Mouse (Mus musculus) hindbrain, postnatal 0 days (tissue): Measurements from ENCODE around the gene Gemin8. TPM values are rescaled to one million over a fixed set of nuclear protein-coding genes. Genes with fewer than 3 reads are reported as not detected.

Experiments
- ATAC-seq: fragments of 200-750 bp; cut with Nextera tagmentation; 2 replicates; pipeline ENCODE4 v1.8.0; 2017; ENCODE audit warnings: mild to moderate bottlenecking, moderate TSS enrichment, moderate library complexity
- DNase-seq: peaks from one replicate; pipeline ENCODE4 v3.0.0-alpha.2; 2015; ENCODE audit warnings: low spot score
- H3K27ac ChIP-seq: fragments of 300-500 bp; sonication (generic); 2 replicates; pipeline ENCODE4 v1.5.1; 2014; ENCODE audit warnings: mild to moderate bottlenecking
- H3K27me3 ChIP-seq: fragments of 300-500 bp; sonication (generic); 2 replicates; pipeline ENCODE4 v1.6.1; 2014; ENCODE audit warnings: low read length, mixed read lengths; ENCODE audit not compliant: insufficient read depth
- H3K36me3 ChIP-seq: fragments of 300-500 bp; sonication (generic); 2 replicates; pipeline ENCODE4 v1.6.1; 2014; ENCODE audit warnings: low read length, mixed read lengths; ENCODE audit not compliant: insufficient read depth
- H3K4me1 ChIP-seq: fragments of 300-500 bp; sonication (generic); 2 replicates; pipeline ENCODE4 v1.6.1; 2014; ENCODE audit warnings: antibody characterized with exemption, low read length, mixed read lengths; ENCODE audit not compliant: insufficient read depth
- H3K4me2 ChIP-seq: fragments of 300-500 bp; sonication (generic); 2 replicates; pipeline ENCODE4 v1.6.1; 2014; ENCODE audit warnings: low read depth, mild to moderate bottlenecking, low read length, moderate library complexity, mixed read lengths
- H3K4me3 ChIP-seq: fragments of 300-500 bp; sonication (generic); 2 replicates; pipeline ENCODE4 v1.5.1; 2014; ENCODE audit warnings: low read length
- H3K9ac ChIP-seq: fragments of 300-500 bp; sonication (generic); replicated peaks from 2 replicates; pipeline ENCODE4 v1.6.1; 2014; ENCODE audit warnings: mild to moderate bottlenecking, low read length, moderate library complexity, mixed read lengths
- H3K9me3 ChIP-seq: fragments of 300-500 bp; sonication (generic); 2 replicates; pipeline ENCODE4 v1.6.1; 2016; ENCODE audit warnings: low read length, mixed read lengths
- CTCF ChIP-seq: IDR thresholded peaks from 2 replicates; pipeline ENCODE4 v1.5.1; 2016; ENCODE audit warnings: antibody characterized with exemption, control low read depth, low read depth
- WGBS: fragments of 180-500 bp; shearing (Covaris S2); extraction: QIAGEN DNeasy Blood & Tissue Kit; methylation state at CpG from one replicate; pipeline ENCODE4 v1.1.7; 2014; 5-methylcytosine and 5-hydroxymethylcytosine counted together
- polyA plus RNA-seq: library from polyadenylated mRNA; unstranded; fragments of >200 nt; fragmentation: Nextera tagmentation; extraction: Ambion mirVana; gene quantifications from 2 replicates; pipeline ENCODE4 v1.2.1, GENCODE M21; 2015
- total RNA-seq: library from RNA; depleted of rRNA; stranded (reverse); fragments of >200 nt; gene quantifications from 2 replicates; pipeline ENCODE4 v1.2.3, GENCODE M21; 2014; rRNA removed

The Gemin8 gene
- total RNA-seq (4.9 and 10.0 TPM in 2 replicates), polyA plus RNA-seq (8.8 TPM in 2 replicates)

- ATAC-seq (peak; percentile 98), DNase-seq (peak; percentile 97)
- Histone ChIP-seq H3K27me3 (no peaks in the 10 kb centered on the region), H3K27ac (peak within 1 kb of the TSS; percentile 74; the same call in 1 of the 2 replicates), H3K4me1 (no peaks in the 10 kb centered on the region), H3K9me3 (no peaks in the 10 kb centered on the region), H3K9ac (peak within 1 kb of the TSS; percentile 45), H3K36me3 (no peaks in the 10 kb centered on the region), H3K4me3 (peak within 1 kb of the TSS; percentile 48), H3K4me2 (peak within 1 kb of the TSS; percentile 58)
- 22% methylated on average over 31 of the region's 31 CpGs for WGBS
- TF ChIP-seq CTCF, result peak; percentile 42; the same call in 1 of the 2 replicates
These were observed at the start of gene Gemin8 for GRCm38 (mm10) chrX:166169892-166170799. TSS of gene Gemin8 (plus strand) at chrX:166170454.

DNA sequence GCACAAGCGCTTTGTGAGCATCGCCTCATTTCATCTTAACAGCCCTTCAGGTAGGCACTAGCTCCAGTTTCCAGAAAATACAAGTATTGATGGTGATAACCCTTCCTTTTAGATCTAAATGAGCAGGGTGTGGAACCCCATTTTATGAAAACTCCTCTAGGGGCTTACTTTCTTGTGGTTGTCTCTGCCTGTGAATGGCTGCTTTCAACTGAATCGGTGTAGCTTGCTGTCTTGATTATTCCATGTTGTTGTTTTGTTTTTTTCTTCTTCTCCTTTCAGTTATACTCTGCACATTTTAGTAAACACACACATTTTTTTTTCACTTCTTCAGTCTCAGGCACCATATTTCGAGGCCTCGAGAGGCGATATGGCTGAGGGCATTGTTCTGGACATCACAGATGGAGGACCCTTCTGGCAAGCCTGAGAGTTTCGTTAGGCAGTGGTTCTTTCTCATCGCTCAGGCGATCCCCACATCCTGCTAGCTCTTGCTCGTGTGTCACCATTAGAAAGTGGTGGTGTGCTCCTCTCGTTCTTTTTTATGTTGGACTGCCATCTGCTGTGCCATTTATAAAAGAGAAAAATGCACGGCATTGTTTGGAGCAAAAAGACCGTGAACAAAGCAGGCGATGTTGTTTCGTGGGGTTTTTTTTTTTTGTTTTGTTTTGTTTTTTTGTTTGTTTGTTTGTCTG is 23.0 kb upstream of the Gemin8 start:
- Histone ChIP-seq H3K4me2 (peak overlapping the region; percentile 11; the same call in 1 of the 2 replicates), H3K9me3 (no peaks in the 10 kb centered on the region), H3K9ac (no peak overlapping the region), H3K4me3 (no peak overlapping the region), H3K36me3 (no peaks in the 10 kb centered on the region), H3K27ac (no peak overlapping the region), H3K4me1 (no peaks in the 10 kb centered on the region), H3K27me3 (no peaks in the 10 kb centered on the region)
- 47% methylated on average over 15 of the region's 15 CpGs for WGBS
- DNase-seq (peak; percentile 70), ATAC-seq (peak; percentile 87)
- peak; percentile 63 for TF ChIP-seq CTCF

GRCm38 (mm10) chrX:166162773-166163172 is 7.5 kb upstream of the Gemin8 start:
- Histone ChIP-seq H3K4me3 (no peak overlapping the region), H3K9ac (no peak overlapping the region), H3K4me2 (no peak overlapping the region), H3K36me3 (no peaks in the 10 kb centered on the region), H3K27me3 (no peaks in the 10 kb centered on the region), H3K4me1 (no peaks in the 10 kb centered on the region), H3K9me3 (no peaks in the 10 kb centered on the region), H3K27ac (no peak overlapping the region)
- TF ChIP-seq CTCF, result peak; percentile 53
- DNase-seq, result peak; percentile 47
- no peak for ATAC-seq
- 61% methylated on average over 4 of the region's 4 CpGs for WGBS

DNA sequence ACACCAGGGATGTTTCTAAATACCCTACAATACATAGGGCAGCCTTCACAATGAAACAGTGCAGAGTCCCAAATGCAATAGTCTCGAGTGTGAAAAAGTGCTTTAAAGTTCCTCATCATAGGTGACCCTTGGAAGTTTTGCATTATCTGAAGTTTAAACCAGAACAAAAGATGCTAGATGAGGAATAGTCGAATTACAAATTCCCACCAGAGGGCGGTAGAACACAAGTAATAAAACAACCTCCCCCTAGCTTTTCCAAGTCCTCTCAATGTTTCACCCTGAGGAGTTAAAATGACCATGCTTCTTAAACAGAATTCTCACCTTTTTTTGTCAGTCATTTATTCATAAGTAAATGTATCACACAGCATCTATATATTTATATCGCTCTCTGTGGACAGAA is 2.9 kb upstream of the Gemin8 start:
- DNase-seq (peak; percentile 76), ATAC-seq (no peak)
- Histone ChIP-seq H3K27ac (no peak overlapping the region), H3K36me3 (no peaks in the 10 kb centered on the region), H3K9ac (no peak overlapping the region), H3K4me2 (no peak overlapping the region), H3K4me1 (no peaks in the 10 kb centered on the region), H3K27me3 (no peaks in the 10 kb centered on the region), H3K9me3 (no peaks in the 10 kb centered on the region), H3K4me3 (no peak overlapping the region)
- 7% methylated on average over 4 of the region's 4 CpGs for WGBS
- TF ChIP-seq CTCF, result peak; percentile 57

DNA sequence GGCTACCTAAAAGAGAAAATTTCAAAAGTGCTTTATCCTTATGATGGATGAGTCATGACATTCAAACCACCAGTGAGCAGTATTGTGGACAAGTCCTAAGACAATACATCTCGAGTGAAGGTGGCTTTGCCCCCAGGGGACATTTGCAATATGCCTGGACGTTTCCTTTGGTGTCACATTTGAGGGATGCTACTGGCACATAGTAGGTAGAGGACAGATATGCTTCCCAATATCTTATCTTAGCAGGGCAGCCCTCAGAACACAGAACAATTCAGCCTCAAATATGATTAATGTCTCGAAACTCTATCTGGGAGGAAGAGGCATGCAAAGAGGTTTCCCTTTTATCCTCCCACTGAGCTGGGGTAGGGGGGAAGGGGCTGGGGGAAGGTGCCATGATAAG is 2.3 kb upstream of the Gemin8 start:
- no peak for TF ChIP-seq CTCF
- 50% methylated on average over 3 of the region's 3 CpGs for WGBS
- no peaks in the 10 kb centered on the region for H3K36me3 ChIP-seq
- no peaks in the 10 kb centered on the region for H3K9me3 ChIP-seq
- no peak overlapping the region for H3K4me2 ChIP-seq
- H3K4me1 ChIP-seq, result no peaks in the 10 kb centered on the region
- H3K9ac ChIP-seq, result no peak overlapping the region
- no peaks in the 10 kb centered on the region for H3K27me3 ChIP-seq
- DNase-seq, result no peak
- no peak for ATAC-seq
- H3K4me3 ChIP-seq, result no peak overlapping the region
- no peak overlapping the region for H3K27ac ChIP-seq

DNA sequence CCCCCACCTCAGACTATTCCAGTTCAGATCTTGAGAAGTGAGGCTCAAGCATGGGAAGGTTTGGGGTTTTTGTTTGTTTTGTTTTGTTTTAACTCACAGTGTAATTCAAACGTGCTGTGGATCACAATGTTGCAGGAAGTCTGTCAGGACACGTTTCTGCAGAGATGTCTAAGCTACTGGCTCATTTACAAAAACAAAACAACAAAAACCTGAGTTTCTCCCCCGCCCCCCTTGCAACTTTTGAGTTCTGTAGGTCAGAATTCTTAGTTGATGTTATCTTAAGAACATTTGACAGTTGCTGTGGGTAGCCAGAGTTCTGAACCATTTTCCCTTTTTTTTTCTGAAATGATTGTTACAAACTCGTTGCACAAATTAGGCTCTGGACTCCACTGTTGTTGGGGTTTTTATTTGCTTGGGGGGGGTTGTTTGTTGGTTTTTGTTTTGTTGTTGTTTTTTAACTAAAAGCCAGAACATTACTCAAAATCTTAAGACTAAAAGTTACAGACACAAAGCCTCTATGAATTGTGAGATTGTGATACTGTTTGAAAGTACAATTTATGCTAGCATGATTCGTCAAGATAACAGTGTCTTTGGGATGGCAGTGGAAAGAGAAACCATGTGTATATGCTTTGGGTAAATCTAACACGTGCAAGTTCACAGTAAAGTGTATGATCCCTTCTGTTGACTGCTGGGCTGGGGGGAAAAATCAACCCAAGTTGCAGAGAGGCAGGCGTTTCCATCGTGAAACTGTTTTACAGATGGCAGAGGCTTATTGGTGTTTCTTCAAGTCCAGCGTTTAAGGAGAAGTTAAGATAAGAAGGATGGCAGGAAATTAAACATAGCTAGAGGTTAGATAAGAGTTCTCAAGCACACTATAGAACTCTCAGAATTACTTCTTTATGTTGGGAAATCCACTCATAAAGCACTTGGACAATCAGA is 815 bp downstream of the Gemin8 start:
- Histone ChIP-seq H3K4me3 (peak overlapping the region; percentile 48), H3K9ac (peak overlapping the region; percentile 45; the same call in 1 of the 2 replicates), H3K27ac (peak overlapping the region; percentile 74; the same call in 1 of the 2 replicates), H3K36me3 (no peaks in the 10 kb centered on the region), H3K9me3 (no peaks in the 10 kb centered on the region), H3K4me2 (peak overlapping the region; percentile 58), H3K27me3 (no peaks in the 10 kb centered on the region), H3K4me1 (no peaks in the 10 kb centered on the region)
- DNase-seq (no peak), ATAC-seq (no peak)
- no peak for TF ChIP-seq CTCF
- WGBS, result 29% methylated on average over 9 of the region's 9 CpGs
